Mouse (Mus musculus): Measurements from ENCODE around the gene Rab8b.

- TF ChIP-seq CTCF (IDR thresholded peaks at IDR 0.05; ENCODE audit: low read depth) (no peak), EP300 (IDR thresholded peaks at IDR 0.05; ENCODE audit: low read depth) (no peak)
These were observed 60.0 kb downstream of the Rab8b start for GRCm38 (mm10) chr9:66859523-66859922.

Data from heart, postnatal 0 days (tissue).